Mouse (Mus musculus) G1E-ER4 (cell line): ENCODE data around the gene Kdr. TPM values are rescaled to one million over a fixed set of nuclear protein-coding genes. Genes with fewer than 3 reads are reported as not detected.

Experiments used
- GATA1 ChIP-seq: IDR thresholded peaks from one replicate; pipeline ENCODE4 v1.8.0; 2012; ENCODE audit warnings: low read length, inconsistent platforms
- polyA plus RNA-seq: library from polyadenylated mRNA; stranded (reverse); fragments of >175 nt; gene quantifications from 2 replicates; pipeline ENCODE4 v1.2.3, GENCODE M21; 2012

Kdr gene
- polyA plus RNA-seq, 1 experiment = 0.01 TPM

DNA sequence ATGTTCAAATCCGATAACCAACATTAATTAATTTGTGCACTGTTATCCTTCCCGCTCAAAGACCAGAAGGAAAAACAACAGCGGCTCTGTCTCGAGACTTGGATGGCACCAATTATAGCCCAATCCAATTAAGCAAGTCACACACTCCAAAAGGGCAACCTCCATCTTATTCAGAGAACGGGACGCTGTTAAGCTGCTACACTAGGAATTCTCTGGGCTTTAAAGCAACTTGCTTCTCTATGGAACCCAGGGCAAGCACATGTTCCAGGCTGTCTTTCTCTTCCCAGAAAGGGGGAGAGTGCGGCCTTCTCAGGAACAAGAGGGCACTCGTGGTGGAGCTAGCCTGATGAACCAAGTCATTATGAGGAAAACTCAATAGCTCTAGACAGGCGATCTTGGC lies 1.6 kb downstream of the Kdr start:
- TF ChIP-seq GATA1 = no peak

DNA sequence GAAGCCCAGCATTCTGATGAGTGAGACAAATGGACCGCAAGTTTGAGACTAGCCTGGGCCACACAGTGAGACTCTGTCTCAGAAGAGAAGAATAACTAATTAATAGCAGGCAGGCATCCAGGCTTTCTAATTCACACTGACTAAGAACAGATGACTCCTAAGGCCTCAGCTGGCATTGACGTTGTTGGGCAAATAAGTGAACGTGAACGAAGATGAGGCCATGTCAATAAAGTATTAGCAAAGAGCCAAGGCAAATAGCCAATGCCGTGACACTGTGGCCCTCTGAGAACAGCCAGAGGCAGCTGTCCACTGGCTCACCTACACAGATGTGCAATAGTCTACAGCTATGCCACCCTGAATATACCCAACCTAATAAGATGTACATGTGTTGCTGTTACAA lies 2.9 kb downstream of the Kdr start:
- TF ChIP-seq GATA1 = no peak

DNA sequence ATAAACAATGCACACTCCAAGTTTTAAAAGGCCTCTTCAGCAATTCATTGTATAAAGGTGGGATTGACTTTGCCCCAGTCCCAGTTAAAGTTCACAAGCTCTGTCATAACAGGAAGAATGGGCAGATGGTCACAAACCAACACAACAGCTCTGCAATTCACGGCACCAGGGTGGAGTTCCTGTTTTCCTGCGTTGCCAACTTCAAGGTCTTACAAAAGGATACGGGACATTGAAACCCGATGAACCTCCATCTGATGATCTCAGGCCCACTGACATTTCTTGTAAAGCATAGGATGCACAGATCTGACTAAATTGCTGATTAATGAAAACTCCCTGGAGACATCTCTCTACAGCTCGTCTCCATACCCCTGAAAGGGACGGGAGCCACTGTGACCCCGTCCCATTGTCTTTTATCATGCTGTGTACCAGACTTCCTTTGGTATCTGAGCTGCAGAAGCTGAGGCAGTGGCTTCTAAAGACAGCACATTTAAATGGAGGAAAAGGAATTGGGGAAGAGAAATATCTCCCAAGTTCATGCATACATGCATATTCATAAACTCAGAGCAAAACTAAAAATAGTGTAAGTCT lies 3.6 kb downstream of the Kdr start:
- TF ChIP-seq GATA1 = no peak

DNA sequence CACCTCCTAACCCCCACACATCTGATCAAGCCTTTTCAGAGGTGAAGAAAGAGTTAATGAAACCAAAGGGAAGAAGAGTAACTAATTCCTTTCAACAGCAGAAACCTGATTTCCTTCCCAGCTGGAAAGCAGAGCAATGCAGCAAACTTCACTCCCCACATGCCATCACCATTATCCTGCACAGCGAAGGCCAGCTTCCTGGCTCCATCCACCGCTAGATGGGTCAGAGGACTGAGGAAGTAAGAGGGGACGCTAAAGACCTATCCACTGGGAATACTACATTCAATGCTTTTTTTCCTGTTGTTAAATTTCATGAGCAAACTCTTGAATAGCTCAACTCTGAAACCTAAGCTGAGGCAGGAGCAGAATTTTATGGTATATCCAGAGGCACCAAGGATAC lies 8.4 kb downstream of the Kdr start:
- no peak for TF ChIP-seq GATA1

DNA sequence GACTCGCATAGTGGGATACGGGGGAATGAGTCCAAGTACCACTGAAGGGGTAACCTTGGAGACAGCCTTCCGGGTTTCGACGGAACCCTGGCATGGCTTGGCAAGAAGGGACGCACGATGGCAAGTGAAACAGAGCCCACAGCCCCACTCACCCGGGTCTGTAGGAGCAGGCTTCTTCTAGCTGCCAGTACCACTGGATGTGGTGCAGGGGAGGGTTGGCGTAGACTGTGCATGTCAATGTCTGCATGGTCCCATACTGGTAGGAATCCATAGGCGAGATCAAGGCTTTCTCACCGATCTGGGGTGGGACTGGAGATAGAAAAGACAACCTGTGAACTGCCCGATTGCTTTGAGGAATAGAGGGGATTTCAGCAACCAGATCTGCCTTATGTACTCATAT lies 15.7 kb downstream of the Kdr start:
- no peak for TF ChIP-seq GATA1

DNA sequence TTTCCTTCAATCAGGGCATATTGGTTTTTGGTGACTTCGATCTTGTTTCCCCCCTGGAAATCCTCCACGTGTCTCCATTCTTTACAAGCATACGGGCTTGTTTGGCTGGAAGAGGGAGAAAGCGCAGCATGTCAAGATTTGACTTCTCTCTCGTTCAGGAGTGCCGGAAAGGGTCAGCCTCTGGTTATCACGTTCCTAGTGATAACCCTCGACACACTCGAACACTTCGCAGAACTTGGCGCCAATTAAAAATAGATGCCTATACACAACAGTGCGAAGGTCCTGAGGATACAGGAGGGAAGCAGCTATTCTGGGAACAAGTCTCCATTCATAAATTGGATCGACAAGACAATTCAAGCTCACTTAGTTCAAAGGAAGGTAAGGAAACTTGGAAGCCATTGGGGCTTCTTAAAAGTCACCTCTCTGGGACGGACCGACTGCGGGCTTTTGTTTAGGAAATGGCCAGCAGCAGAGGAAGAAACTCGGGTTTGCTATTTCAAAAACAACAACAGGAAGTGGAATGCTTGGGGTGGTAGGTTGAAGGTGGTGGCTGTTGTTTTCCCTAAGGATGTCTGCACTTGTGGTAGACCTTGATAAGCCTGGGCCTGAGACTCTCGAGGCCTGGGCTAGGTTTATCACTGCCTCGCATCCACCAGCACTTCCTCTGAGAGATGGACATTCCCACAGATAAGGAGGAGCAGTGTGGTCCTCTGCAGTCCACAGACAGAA lies 16.4 kb downstream of the Kdr start:
- peak; percentile 88 for TF ChIP-seq GATA1

DNA sequence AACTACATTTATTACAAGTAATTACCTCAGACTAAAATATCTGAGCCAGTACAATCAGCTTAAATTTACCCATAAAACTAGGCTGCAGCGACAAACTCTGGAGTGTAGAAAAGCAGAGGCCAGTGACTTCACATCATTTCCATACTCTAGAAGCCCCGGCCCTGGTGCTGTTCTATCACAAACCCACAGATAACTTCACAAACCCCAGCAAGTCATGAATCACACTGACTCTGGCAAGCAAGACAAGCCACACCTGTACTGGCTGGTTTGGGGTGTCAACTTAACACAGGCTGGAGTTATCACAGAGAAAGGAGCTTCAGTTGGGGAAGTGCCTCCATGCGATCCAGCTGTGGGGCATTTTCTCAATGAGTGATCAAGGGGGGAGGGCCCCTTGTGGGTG lies 18.4 kb downstream of the Kdr start:
- no peak for TF ChIP-seq GATA1

DNA sequence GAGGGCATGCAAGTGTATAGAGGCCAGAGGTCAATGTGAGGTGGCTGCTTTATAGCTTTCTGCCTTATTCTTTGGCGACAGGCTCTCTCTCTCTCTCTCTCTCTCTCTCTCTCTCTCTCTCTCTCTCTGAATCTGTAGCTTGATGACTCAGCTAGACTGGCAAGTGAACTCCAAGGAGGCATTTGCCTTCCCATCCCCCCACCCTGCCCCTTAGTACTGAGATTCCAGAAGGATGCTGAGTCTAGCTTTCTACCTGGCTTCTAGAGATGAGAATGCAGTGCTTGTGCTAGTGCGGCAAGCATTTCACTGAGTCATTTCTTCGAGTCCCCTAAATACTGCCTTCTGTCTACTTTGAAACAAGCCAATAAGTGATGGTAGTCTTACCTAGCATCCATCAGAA lies 21.7 kb downstream of the Kdr start:
- TF ChIP-seq GATA1 = no peak

DNA sequence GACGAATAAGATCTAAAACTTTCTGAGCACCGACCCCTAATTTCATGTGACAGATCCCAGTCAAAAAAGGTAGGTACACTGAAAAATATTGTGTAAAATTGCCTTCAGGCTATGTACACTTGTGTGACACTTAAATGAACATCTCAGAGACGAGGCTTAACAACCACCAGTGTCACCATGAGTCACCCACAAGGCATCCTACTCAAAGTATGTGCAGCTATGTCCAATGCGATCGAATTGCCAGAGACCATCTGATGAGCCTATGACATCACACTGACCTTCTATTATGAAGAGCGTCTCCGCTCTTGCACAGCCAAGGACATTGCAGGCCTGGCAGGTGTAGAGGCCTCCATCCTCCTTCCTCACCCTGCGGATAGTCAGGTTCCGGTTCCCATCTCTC lies 22.4 kb downstream of the Kdr start:
- TF ChIP-seq GATA1 = no peak

DNA sequence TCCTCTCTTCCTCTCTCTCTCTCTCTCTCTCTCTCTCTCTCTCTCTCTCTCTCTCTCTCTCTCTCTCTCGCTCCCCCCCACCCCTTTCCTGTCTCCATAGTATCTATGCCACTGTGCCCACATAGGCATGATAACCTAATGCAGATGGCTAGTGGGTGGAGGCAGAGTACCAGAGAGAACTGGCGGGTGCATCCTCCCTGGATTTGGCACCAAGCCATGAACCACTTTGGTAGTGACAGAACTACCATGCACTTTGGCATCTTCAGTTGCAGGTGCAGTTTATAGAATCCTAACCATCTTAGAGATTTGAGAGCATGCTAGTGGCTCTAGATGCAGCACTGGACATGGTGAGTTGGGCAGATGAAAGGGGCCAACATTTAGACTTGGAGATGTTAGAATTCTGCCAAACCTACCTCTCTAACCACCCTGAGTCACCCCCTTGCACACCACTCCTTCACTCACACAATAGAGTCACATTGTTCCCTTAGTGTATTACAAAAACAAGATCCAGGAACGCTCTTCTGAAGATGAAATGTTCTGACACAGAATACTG lies 23.4 kb downstream of the Kdr start:
- TF ChIP-seq GATA1 = no peak

DNA sequence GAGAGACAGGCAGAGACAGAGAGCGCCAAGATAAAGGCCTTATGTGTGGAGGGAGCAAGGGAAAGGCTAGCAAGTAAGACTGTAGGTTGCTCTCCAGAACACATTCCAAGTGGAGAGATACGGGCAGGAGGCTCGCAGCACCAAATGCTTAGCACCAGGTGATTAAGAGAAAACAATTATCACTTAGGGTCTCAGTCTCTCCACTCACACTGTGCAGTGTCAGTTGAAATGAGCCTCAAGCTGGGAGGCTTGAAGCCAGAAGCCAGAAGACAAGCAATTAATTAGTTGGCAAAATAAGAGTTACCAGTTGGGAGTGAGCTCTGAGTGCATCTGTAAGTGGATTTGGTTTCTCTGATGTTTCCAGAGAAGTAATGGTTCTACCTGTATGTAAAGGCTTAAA lies 24.0 kb downstream of the Kdr start:
- no peak for TF ChIP-seq GATA1

DNA sequence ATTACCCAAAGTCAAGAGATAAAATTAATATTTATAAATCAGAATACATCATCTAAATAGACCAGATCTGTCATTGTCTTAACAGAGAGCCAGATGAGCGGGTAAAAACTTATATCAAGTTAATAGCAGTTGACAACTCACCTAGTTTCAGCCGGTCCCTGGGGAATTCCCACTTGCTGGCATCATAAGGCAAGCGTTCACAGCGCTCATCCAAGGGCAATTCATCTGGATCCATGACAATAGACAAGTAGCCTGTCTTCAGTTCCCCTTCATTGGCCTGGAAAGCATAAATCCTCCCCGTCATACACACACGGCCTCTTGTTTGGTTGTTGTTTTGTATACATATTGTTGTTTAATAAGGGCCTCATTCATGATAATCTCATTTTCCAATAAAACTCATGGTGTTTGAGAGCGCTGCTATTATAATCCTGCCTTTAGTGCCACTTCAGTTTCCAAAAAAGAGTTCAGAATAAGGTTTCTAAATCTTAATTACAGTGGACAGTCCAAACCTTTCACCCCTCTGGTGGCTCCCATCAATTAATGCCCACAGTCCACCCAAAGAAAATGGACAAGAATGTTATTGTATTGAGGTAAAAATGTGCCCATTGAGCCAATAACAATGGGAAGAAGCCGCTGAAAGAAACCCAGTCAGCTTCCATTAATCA lies 26.0 kb downstream of the Kdr start:
- no peak for TF ChIP-seq GATA1

DNA sequence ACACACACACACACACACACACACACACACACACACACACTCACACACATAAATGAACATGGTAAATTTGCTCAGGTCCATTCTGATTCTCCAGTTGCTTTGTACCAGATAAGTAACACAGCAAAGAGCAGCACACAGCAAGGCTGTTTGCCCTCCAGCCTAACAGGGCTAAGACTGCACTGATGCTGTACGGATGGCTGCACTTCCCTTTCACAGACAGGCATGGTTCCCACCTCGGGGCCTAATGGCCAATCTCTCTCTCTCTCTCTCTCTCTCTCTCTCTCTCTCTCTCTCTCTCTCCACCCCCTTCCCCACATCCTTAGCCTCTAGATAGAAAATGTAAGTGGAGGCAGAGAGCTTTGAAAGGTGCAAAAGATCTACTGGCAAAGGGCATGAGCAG lies 27.4 kb downstream of the Kdr start:
- no peak for TF ChIP-seq GATA1

DNA sequence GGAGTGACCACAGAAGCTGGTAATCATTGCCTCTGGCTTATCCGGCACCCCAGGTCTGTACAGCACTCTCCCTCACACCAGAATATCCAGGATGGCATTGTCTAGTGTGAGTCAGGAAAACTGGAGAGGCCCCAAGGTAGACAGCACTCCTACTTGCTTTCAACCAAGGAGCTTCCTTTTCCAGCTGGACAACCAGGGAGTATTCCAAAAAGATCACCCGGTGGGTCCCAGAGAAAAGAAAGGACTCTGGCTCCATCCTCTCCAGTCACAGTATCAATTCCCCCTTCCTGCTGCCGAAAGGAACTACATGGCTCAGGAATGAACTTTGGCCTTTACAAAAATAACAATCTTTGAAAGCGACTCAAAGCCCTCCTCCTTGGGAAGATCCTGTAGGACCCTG lies 32.9 kb downstream of the Kdr start:
- TF ChIP-seq GATA1 = no peak

DNA sequence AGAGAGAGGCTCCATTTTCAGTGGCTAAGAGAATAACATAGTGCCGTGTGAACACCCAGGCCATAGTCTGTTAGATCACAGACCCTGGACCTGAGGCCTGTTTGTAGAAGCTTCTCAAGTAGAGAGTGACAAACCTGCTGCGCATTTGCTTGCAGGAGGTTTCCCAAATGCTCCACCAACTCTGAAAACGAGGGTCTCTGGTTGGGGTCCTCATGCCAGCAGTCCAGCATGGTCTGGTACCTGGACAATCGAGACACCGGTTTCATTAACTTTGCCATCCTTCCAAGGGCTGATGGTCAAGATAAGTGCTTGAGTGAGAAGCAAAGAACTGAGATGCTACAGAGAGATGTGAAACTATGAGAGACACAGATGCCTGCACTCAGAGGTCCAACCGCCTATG lies 35.0 kb downstream of the Kdr start:
- TF ChIP-seq GATA1 = no peak

DNA sequence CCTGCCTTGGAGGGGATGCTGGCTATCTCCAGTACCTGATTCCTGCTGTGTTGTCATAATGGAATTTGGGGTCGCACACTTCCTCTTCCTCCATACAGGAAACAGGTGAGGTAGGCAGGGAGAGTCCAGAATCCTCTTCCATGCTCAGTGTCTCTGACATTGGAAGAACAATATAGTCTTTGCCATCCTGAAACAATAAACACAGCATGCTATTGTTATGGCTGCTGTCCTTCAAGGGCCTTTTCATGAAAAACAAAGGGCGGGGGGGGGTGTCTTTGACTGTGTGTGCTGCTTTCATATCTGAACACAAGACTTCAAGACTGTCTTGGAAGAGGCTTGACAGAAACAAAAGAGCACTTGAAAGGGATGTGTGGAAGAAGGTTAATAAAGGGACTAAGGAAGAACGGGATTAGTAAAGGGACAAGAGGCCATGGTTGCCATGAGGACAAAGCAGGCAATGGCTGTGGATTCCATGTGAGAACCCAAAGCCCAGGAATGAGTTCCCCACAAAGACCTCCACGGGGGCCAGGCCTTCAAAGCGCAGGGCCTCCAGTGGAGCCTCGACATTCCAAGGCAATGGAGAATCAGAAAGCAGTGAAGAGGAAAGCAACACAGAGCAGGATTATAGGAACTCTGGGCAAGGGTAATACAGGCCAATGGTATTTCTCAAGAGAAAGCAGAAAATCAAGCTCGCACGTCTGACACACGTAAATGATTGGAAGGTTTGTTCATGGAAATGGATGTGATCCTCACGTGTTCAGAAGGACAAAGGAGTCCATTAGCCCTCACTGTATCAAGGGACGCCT lies 36.3 kb downstream of the Kdr start:
- TF ChIP-seq GATA1 = no peak
